Mouse (Mus musculus) embryonic facial prominence, embryonic 12.5 days (tissue): ENCODE measurements around the gene Fblim1. TPM values are rescaled to one million over a fixed set of nuclear protein-coding genes. Genes with fewer than 3 reads are reported as not detected.
"Not testable (repeated sequence)": the region's sequence is repeated elsewhere in the genome, so short reads cannot be mapped to it uniquely, and the experiment has no call there.

Experiments used
- ATAC-seq: fragments of 200-750 bp; cut with Nextera tagmentation; 2 replicates; pipeline ENCODE4 v1.8.0; 2017; ENCODE audit not compliant: insufficient number of reproducible peaks, insufficient read depth, low FRiP score, low TSS enrichment
- H3K27ac ChIP-seq: fragments of 300-500 bp; sonication (generic); 2 replicates; pipeline ENCODE4 v1.5.1; 2016; ENCODE audit warnings: mild to moderate bottlenecking
- H3K27me3 ChIP-seq: fragments of 300-500 bp; sonication (generic); 2 replicates; pipeline ENCODE4 v1.6.1; 2016; ENCODE audit warnings: mild to moderate bottlenecking, moderate library complexity
- H3K36me3 ChIP-seq: fragments of 300-500 bp; sonication (generic); 2 replicates; pipeline ENCODE4 v1.6.1; 2016; ENCODE audit warnings: mild to moderate bottlenecking
- H3K4me1 ChIP-seq: fragments of 300-500 bp; sonication (generic); 2 replicates; pipeline ENCODE4 v1.6.1; 2016
- H3K4me2 ChIP-seq: fragments of 300-500 bp; sonication (generic); replicated peaks from 2 replicates; pipeline ENCODE4 v1.6.1; 2016; ENCODE audit warnings: mild to moderate bottlenecking, moderate library complexity
- H3K4me3 ChIP-seq: fragments of 300-500 bp; sonication (generic); 2 replicates; pipeline ENCODE4 v1.5.1; 2016; ENCODE audit warnings: mild to moderate bottlenecking
- H3K9ac ChIP-seq: fragments of 300-500 bp; sonication (generic); 2 replicates; pipeline ENCODE4 v1.6.1; 2016; ENCODE audit warnings: mild to moderate bottlenecking, moderate library complexity
- H3K9me3 ChIP-seq: fragments of 300-500 bp; sonication (generic); 2 replicates; pipeline ENCODE4 v1.6.1; 2016; ENCODE audit warnings: mild to moderate bottlenecking, moderate library complexity
- WGBS: fragments of 180-500 bp; shearing (Covaris S2); methylation state at CpG from one replicate; pipeline ENCODE4 v1.1.7; 2016; 5-methylcytosine and 5-hydroxymethylcytosine counted together
- polyA plus RNA-seq: library from polyadenylated mRNA; unstranded; fragments of >200 nt; fragmentation: Nextera tagmentation; extraction: Ambion mirVana; gene quantifications from 2 replicates; pipeline ENCODE4 v1.2.1, GENCODE M21; 2016

Gene Fblim1
- polyA plus RNA-seq, 1 experiment from 2014 or later: 77.2 TPM

GRCm38 (mm10) chr4:141562281-141562680 lies 43.6 kb downstream of the Fblim1 start:
- no peaks in the 10 kb centered on the region for H3K27me3 ChIP-seq
- no peak overlapping the region for H3K27ac ChIP-seq
- no peak overlapping the region for H3K4me2 ChIP-seq
- no peaks in the 10 kb centered on the region for H3K9me3 ChIP-seq
- H3K9ac ChIP-seq: no peak overlapping the region
- WGBS: 78% methylated on average over 11 of the region's 11 CpGs
- H3K4me3 ChIP-seq: no peak overlapping the region
- no peaks in the 10 kb centered on the region for H3K36me3 ChIP-seq
- ATAC-seq: no peak
- H3K4me1 ChIP-seq: peaks cover 9% of the 10 kb centered on the region

GRCm38 (mm10) chr4:141561331-141561919 lies 44.5 kb downstream of the Fblim1 start:
- not testable (repeated sequence) for H3K36me3 ChIP-seq, H3K4me1 ChIP-seq, ATAC-seq, H3K27me3 ChIP-seq, H3K9me3 ChIP-seq, H3K9ac ChIP-seq, H3K27ac ChIP-seq, H3K4me3 ChIP-seq, H3K4me2 ChIP-seq
- WGBS: 74% methylated on average over 5 of the region's 5 CpGs

GRCm38 (mm10) chr4:141559898-141560263 lies 46.0 kb downstream of the Fblim1 start:
- peak overlapping the region; percentile 80 for H3K4me2 ChIP-seq
- 3% methylated on average over 9 of the region's 9 CpGs for WGBS
- no peaks in the 10 kb centered on the region for H3K36me3 ChIP-seq
- H3K4me1 ChIP-seq: peaks cover 9% of the 10 kb centered on the region
- no peaks in the 10 kb centered on the region for H3K27me3 ChIP-seq
- H3K27ac ChIP-seq: peak overlapping the region; percentile 85
- H3K9me3 ChIP-seq: no peaks in the 10 kb centered on the region
- H3K4me3 ChIP-seq: peak overlapping the region; percentile 45
- no peak; the same call in 1 of the 2 replicates for ATAC-seq
- H3K9ac ChIP-seq: peak overlapping the region; percentile 35; the same call in 1 of the 2 replicates

GRCm38 (mm10) chr4:141559131-141559897 lies 46.6 kb downstream of the Fblim1 start:
- Histone ChIP-seq H3K4me3 (peak overlapping the region; percentile 45), H3K9ac (peak overlapping the region; percentile 35; the same call in 1 of the 2 replicates), H3K4me1 (peaks cover 9% of the 10 kb centered on the region), H3K27me3 (no peaks in the 10 kb centered on the region), H3K27ac (peak overlapping the region; percentile 85), H3K9me3 (no peaks in the 10 kb centered on the region), H3K4me2 (peak overlapping the region; percentile 80), H3K36me3 (no peaks in the 10 kb centered on the region)
- WGBS: 1% methylated on average over 30 of the region's 30 CpGs
- ATAC-seq: peak; percentile 44

- H3K9ac ChIP-seq: no peak overlapping the region
- WGBS: 12% methylated on average over 16 of the region's 16 CpGs
- H3K4me1 ChIP-seq: peaks cover 9% of the 10 kb centered on the region
- no peak for ATAC-seq
- peak overlapping the region; percentile 85; the same call in 1 of the 2 replicates for H3K27ac ChIP-seq
- H3K27me3 ChIP-seq: no peaks in the 10 kb centered on the region
- no peaks in the 10 kb centered on the region for H3K36me3 ChIP-seq
- peak overlapping the region; percentile 45 for H3K4me3 ChIP-seq
- no peaks in the 10 kb centered on the region for H3K9me3 ChIP-seq
- H3K4me2 ChIP-seq: peak overlapping the region; percentile 80
These were observed 47.2 kb downstream of the Fblim1 start for GRCm38 (mm10) chr4:141558658-141559057.

- not testable (repeated sequence) for H3K36me3 ChIP-seq, H3K4me2 ChIP-seq, H3K27me3 ChIP-seq, H3K4me3 ChIP-seq, H3K9ac ChIP-seq, ATAC-seq, H3K27ac ChIP-seq, H3K9me3 ChIP-seq
- peaks cover 16% of the 10 kb centered on the region for H3K4me1 ChIP-seq
- 75% methylated on average over 6 of the region's 6 CpGs for WGBS
These were observed 49.7 kb downstream of the Fblim1 start for GRCm38 (mm10) chr4:141556163-141556562.

GRCm38 (mm10) chr4:141554255-141554865 lies 51.5 kb downstream of the Fblim1 start:
- not testable (repeated sequence) for H3K36me3 ChIP-seq, H3K9me3 ChIP-seq, H3K4me2 ChIP-seq, H3K4me3 ChIP-seq, H3K27me3 ChIP-seq, H3K9ac ChIP-seq, ATAC-seq, H3K27ac ChIP-seq
- WGBS: 82% methylated on average over 8 of the region's 9 CpGs
- peaks cover 16% of the 10 kb centered on the region for H3K4me1 ChIP-seq

GRCm38 (mm10) chr4:141552484-141552883 lies 53.4 kb downstream of the Fblim1 start:
- 6% methylated on average over 2 of the region's 2 CpGs for WGBS
- Histone ChIP-seq H3K27ac (peak overlapping the region; percentile 69), H3K4me3 (no peak overlapping the region), H3K4me1 (peaks cover 12% of the 10 kb centered on the region), H3K9me3 (no peaks in the 10 kb centered on the region), H3K36me3 (no peaks in the 10 kb centered on the region), H3K9ac (no peak overlapping the region), H3K27me3 (no peaks in the 10 kb centered on the region), H3K4me2 (0 out of 2 replicates have a peak overlapping the region, but pooled peaks have one; percentile 7)
- peak; percentile 83; the same call in 1 of the 2 replicates for ATAC-seq

- Histone ChIP-seq H3K4me3 (peak overlapping the region; percentile 70), H3K4me2 (peak overlapping the region; percentile 88), H3K27me3 (no peaks in the 10 kb centered on the region), H3K36me3 (no peaks in the 10 kb centered on the region), H3K4me1 (peaks cover 6% of the 10 kb centered on the region), H3K9me3 (no peaks in the 10 kb centered on the region), H3K27ac (peak overlapping the region; percentile 100), H3K9ac (peak overlapping the region; percentile 92)
- WGBS: 19% methylated on average over 9 of the region's 9 CpGs
- ATAC-seq: no peak
These were observed 58.6 kb downstream of the Fblim1 start for GRCm38 (mm10) chr4:141547299-141547698.

GRCm38 (mm10) chr4:141546334-141547200 lies 59.3 kb downstream of the Fblim1 start:
- H3K9ac ChIP-seq: peak overlapping the region; percentile 92
- peak; percentile 89 for ATAC-seq
- peak overlapping the region; percentile 88 for H3K4me2 ChIP-seq
- no peaks in the 10 kb centered on the region for H3K9me3 ChIP-seq
- under 1% methylated on average over 90 of the region's 98 CpGs for WGBS
- peak overlapping the region; percentile 70 for H3K4me3 ChIP-seq
- H3K27ac ChIP-seq: peak overlapping the region; percentile 100
- H3K27me3 ChIP-seq: no peaks in the 10 kb centered on the region
- no peaks in the 10 kb centered on the region for H3K36me3 ChIP-seq
- H3K4me1 ChIP-seq: 0 out of 2 replicates have a peak, but pooled peaks cover 5% of the 10 kb centered on the region

- peak overlapping the region; percentile 70 for H3K4me3 ChIP-seq
- peak overlapping the region; percentile 88 for H3K4me2 ChIP-seq
- under 1% methylated on average over 52 of the region's 56 CpGs for WGBS
- ATAC-seq: peak; percentile 55
- H3K9me3 ChIP-seq: no peaks in the 10 kb centered on the region
- H3K36me3 ChIP-seq: no peaks in the 10 kb centered on the region
- no peaks in the 10 kb centered on the region for H3K27me3 ChIP-seq
- 0 out of 2 replicates have a peak, but pooled peaks cover 5% of the 10 kb centered on the region for H3K4me1 ChIP-seq
- peak overlapping the region; percentile 100 for H3K27ac ChIP-seq
- H3K9ac ChIP-seq: peak overlapping the region; percentile 92
These were observed 60.1 kb downstream of the Fblim1 start for GRCm38 (mm10) chr4:141545743-141546333.
